Mouse (Mus musculus) thymus, postnatal 10 days (tissue): ENCODE measurements around the gene Ralbp1.
A peak's percentile ranks its signal among the peaks of the same experiment; 100 is the strongest.

ENCODE experiments used
- DNase-seq, 2 experiments: peaks; one replicate each; pipeline ENCODE4 v3.0.0; 2021; ENCODE audit warnings: low spot score in 2 of 2

Ralbp1 gene

DNA sequence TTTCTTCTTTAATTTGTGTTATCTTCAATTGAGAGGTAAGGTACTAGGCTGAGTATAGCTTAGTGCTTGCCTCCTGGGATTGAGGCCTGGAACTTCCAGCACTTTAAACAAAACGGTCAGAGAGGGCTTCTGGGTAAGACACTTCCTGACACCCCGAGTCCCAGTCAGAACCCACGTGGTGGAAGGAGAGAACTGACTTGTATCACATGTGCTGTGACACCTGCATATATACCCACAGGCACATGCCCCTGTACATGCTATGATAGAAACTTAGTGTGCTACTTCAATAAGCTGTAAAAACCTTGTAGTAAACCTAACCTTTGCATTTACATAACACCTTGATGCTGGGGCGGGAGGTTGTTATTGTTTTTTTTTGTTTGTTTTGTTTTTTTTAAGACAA is 87.2 kb downstream of the Ralbp1 start:
- DNase-seq, result peak; percentile 31 to 34
